Mouse (Mus musculus): ENCODE results near the gene Rhox2f. TPM values are rescaled to one million over a fixed set of nuclear protein-coding genes. Genes with fewer than 3 reads are reported as not detected.
"Not testable (repeated sequence)": the region's sequence is repeated elsewhere in the genome, so short reads cannot be mapped to it uniquely, and the experiment has no call there.

Rhox2f gene
- total RNA-seq (2014; rRNA removed; ENCODE audit: low replicate concordance) (not detected in 2 replicates), polyA plus RNA-seq (2015; fragmentation: Nextera tagmentation; extraction: Ambion mirVana) (not detected in 2 replicates)

DNA sequence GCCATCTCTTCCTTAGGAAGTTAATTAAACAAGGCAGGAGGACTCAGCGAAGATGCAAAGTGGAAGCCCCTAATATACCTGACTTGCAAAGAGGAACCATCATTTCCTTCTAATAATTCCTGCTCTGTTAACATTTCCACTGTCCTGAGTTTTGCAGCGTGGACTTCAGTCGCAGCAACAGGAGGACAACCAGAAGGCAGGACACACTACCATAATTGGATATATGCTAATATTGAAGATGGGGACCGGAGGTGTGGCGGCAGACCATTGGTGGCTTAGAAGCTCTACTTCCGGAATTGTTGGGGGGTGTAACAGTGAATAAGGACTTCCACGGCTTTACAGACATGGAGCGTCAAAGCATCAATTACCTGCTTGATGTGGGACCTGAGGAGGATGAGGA is at the start of gene Rhox2f:
Rhox2f (plus strand) TSS at position 301 of the 400 bp plus-strand sequence.
- 86% methylated on average over 5 of the region's 8 CpGs for WGBS
- not testable (repeated sequence) for H3K36me3 ChIP-seq (replicated peaks; ENCODE audit: control insufficient read depth, insufficient read depth, low read length); H3K9me3 ChIP-seq (replicated peaks; ENCODE audit: control insufficient read depth, low read length); H3K4me1 ChIP-seq (ENCODE audit: control insufficient read depth, insufficient read depth); H3K4me2 ChIP-seq (ENCODE audit: low read depth, low read length); H3K9ac ChIP-seq (replicated peaks; ENCODE audit: low read depth, low read length); H3K4me3 ChIP-seq (ENCODE audit: low read depth, low read length); DNase-seq (ENCODE audit: low spot score); ATAC-seq (ENCODE audit: insufficient read depth, low read depth); H3K27ac ChIP-seq (ENCODE audit: low read depth); H3K27me3 ChIP-seq (ENCODE audit: control insufficient read depth, insufficient read depth, low read length)

DNA sequence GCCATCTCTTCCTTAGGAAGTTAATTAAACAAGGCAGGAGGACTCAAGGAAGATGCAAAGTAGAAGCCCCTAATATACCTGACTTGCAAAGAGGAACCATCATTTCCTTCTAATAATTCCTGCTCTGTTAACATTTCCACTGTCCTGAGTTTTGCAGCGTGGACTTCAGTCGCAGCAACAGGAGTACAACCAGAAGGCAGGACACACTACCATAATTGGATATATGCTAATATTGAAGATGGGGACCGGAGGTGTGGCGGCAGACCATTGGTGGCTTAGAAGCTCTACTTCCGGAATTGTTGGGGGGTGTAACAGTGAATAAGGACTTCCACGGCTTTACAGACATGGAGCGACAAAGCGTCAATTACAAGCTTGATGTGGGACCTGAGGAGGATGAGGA is 41.1 kb upstream of the Rhox2f start, which contains the start of gene Rhox2e:
Rhox2e (plus strand) TSS at position 301 of the 400 bp plus-strand sequence.
- H3K4me2 ChIP-seq (ENCODE audit: low read depth, low read length); H3K9ac ChIP-seq (replicated peaks; ENCODE audit: low read depth, low read length); H3K9me3 ChIP-seq (replicated peaks; ENCODE audit: control insufficient read depth, low read length); ATAC-seq (ENCODE audit: insufficient read depth, low read depth); DNase-seq (ENCODE audit: low spot score); H3K36me3 ChIP-seq (replicated peaks; ENCODE audit: control insufficient read depth, insufficient read depth, low read length); H3K4me1 ChIP-seq (ENCODE audit: control insufficient read depth, insufficient read depth); H3K4me3 ChIP-seq (ENCODE audit: low read depth, low read length); H3K27ac ChIP-seq (ENCODE audit: low read depth); H3K27me3 ChIP-seq (ENCODE audit: control insufficient read depth, insufficient read depth, low read length): not testable (repeated sequence)
- 90% methylated on average over 2 of the region's 8 CpGs for WGBS

DNA sequence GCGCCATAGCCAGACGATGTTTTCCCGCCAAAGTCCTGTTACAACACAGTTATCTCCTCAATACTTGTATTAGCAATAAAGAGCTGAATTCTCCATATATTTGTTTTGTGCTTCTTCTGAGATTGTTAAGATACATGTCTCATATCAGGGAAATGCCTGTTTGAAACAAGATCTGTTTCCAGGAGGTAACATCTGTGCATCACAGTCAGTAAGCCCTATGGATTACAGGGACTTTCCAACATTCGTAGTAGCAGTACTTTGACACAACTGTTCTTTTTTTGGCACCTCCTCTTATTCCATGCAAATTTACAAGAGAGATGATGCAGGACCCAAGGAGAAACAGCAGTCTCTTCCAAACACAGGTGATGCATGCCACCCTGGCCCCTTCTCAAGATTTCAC is 29.5 kb upstream of the Rhox2f start, which contains the start of gene Rhox3e:
Rhox3e (plus strand) TSS at position 301 of the 400 bp plus-strand sequence.
- WGBS = no CpG with 5 or more reads among the region's 4 CpGs
- not testable (repeated sequence) for H3K4me1 ChIP-seq (ENCODE audit: control insufficient read depth, insufficient read depth); H3K4me2 ChIP-seq (ENCODE audit: low read depth, low read length)

DNA sequence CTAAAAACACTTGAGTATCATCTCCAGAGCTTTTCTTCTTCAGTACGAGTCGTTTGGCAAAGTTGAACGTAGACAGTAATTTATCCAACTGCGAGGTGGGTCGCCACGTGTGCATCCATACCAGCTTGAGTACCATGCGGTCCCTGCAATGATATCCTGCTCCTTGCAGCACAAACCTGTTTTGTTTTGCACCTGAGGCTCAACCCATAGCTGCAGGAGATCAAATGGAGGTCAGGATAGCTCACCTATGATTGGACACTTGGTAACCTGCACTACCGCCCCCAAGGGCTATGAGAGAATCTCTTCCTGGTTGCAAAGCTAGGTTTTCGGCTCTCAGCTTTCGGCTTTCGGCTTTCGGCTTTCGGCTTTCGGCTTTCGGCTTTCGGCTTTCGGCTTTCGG is 14.1 kb upstream of the Rhox2f start, which contains the start of gene Rhox4e:
Rhox4e (plus strand) TSS at position 301 of the 400 bp plus-strand sequence.
- not testable (repeated sequence) for H3K4me2 ChIP-seq (ENCODE audit: low read depth, low read length); H3K4me1 ChIP-seq (ENCODE audit: control insufficient read depth, insufficient read depth); DNase-seq (ENCODE audit: low spot score); H3K9me3 ChIP-seq (replicated peaks; ENCODE audit: control insufficient read depth, low read length); H3K36me3 ChIP-seq (replicated peaks; ENCODE audit: control insufficient read depth, insufficient read depth, low read length); ATAC-seq (ENCODE audit: insufficient read depth, low read depth); H3K27me3 ChIP-seq (ENCODE audit: control insufficient read depth, insufficient read depth, low read length); H3K4me3 ChIP-seq (ENCODE audit: low read depth, low read length); H3K27ac ChIP-seq (ENCODE audit: low read depth); H3K9ac ChIP-seq (replicated peaks; ENCODE audit: low read depth, low read length)
- WGBS = 90% methylated on average over 10 of the region's 18 CpGs

More for the DNA sequence above, 29.5 kb upstream of the Rhox2f start, which contains the start of gene Rhox3e:
- not testable (repeated sequence) for H3K27me3 ChIP-seq (ENCODE audit: control insufficient read depth, insufficient read depth, low read length); H3K9ac ChIP-seq (replicated peaks; ENCODE audit: low read depth, low read length); DNase-seq (ENCODE audit: low spot score); H3K27ac ChIP-seq (ENCODE audit: low read depth); H3K4me3 ChIP-seq (ENCODE audit: low read depth, low read length); ATAC-seq (ENCODE audit: insufficient read depth, low read depth); H3K9me3 ChIP-seq (replicated peaks; ENCODE audit: control insufficient read depth, low read length); H3K36me3 ChIP-seq (replicated peaks; ENCODE audit: control insufficient read depth, insufficient read depth, low read length)

DNA sequence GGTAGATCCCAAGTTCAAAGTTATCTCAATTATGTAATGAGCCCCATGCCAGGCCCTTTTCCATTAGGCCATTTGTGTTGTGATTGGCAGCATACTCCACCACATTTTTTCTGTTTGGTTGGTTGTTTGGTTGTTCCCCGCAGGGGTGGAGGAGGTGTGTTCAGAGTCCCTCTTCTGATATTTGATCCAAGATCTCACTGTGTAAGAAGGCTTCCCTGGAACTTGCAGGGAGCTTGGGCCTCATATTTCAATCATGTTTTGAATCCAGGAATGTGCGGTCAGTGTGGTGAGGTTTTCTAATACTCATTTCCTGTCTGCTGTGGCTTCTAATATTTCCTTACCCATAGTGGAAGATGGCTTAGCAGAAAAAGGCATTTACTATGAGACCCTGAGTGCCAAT is 1.4 kb downstream of the Rhox2f start:
- not testable (repeated sequence) for DNase-seq (ENCODE audit: low spot score); H3K27me3 ChIP-seq (ENCODE audit: control insufficient read depth, insufficient read depth, low read length); H3K36me3 ChIP-seq (replicated peaks; ENCODE audit: control insufficient read depth, insufficient read depth, low read length); H3K9me3 ChIP-seq (replicated peaks; ENCODE audit: control insufficient read depth, low read length); H3K4me2 ChIP-seq (ENCODE audit: low read depth, low read length); ATAC-seq (ENCODE audit: insufficient read depth, low read depth); H3K27ac ChIP-seq (ENCODE audit: low read depth); H3K9ac ChIP-seq (replicated peaks; ENCODE audit: low read depth, low read length); H3K4me1 ChIP-seq (ENCODE audit: control insufficient read depth, insufficient read depth); H3K4me3 ChIP-seq (ENCODE audit: low read depth, low read length)
- WGBS = 60% methylated on average over 2 of the region's 2 CpGs

DNA sequence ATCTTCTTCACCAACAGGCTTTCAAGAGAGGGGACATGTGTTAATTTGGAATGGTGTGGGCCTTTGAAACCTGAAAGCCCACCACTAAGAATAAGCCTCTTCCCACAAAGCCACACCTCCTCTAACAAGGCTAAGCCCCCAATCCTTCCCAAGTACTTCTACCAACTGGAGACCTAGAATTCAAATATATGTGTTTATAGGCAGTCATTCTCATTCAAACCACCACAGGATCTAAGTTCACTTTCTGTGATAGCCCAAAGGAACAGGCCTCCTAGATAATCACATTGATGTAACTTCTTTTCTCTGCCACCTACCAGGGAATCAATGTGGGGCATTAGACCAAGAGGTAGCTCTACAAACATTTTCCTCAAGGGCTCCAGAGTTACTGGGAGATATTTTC is 9.5 kb downstream of the Rhox2f start, which contains the start of gene Rhox3f:
Rhox3f (plus strand) TSS at position 301 of the 400 bp plus-strand sequence.
- not testable (repeated sequence) for H3K9me3 ChIP-seq (replicated peaks; ENCODE audit: control insufficient read depth, low read length); H3K36me3 ChIP-seq (replicated peaks; ENCODE audit: control insufficient read depth, insufficient read depth, low read length); H3K4me1 ChIP-seq (ENCODE audit: control insufficient read depth, insufficient read depth); H3K27ac ChIP-seq (ENCODE audit: low read depth); DNase-seq (ENCODE audit: low spot score); H3K4me3 ChIP-seq (ENCODE audit: low read depth, low read length); H3K27me3 ChIP-seq (ENCODE audit: control insufficient read depth, insufficient read depth, low read length); ATAC-seq (ENCODE audit: insufficient read depth, low read depth); H3K4me2 ChIP-seq (ENCODE audit: low read depth, low read length); H3K9ac ChIP-seq (replicated peaks; ENCODE audit: low read depth, low read length)

DNA sequence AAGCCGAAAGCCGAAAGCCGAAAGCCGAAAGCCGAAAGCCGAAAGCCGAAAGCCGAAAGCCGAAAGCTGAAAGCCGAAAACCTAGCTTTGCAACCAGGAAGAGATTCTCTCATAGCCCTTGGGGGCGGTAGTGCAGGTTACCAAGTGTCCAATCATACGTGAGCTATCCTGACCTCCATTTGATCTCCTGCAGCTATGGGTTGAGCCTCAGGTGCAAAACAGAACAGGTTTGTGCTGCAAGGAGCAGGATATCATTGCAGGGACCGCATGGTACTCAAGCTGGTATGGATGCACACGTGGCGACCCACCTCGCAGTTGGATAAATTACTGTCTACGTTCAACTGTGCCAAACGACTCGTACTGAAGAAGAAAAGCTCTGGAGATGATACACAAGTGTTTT is 36.4 kb downstream of the Rhox2f start, which contains the start of gene Rhox4f:
Rhox4f (minus strand) TSS at position 101 of the 400 bp plus-strand sequence.
- not testable (repeated sequence) for H3K4me1 ChIP-seq (ENCODE audit: control insufficient read depth, insufficient read depth); H3K27ac ChIP-seq (ENCODE audit: low read depth); H3K27me3 ChIP-seq (ENCODE audit: control insufficient read depth, insufficient read depth, low read length); H3K9ac ChIP-seq (replicated peaks; ENCODE audit: low read depth, low read length); DNase-seq (ENCODE audit: low spot score); H3K4me2 ChIP-seq (ENCODE audit: low read depth, low read length); H3K9me3 ChIP-seq (replicated peaks; ENCODE audit: control insufficient read depth, low read length); H3K4me3 ChIP-seq (ENCODE audit: low read depth, low read length); H3K36me3 ChIP-seq (replicated peaks; ENCODE audit: control insufficient read depth, insufficient read depth, low read length); ATAC-seq (ENCODE audit: insufficient read depth, low read depth)
- 86% methylated on average over 14 of the region's 19 CpGs for WGBS

Data from heart, postnatal 0 days (tissue).